Mouse (Mus musculus): ENCODE results near the gene Nav3. TPM values are rescaled to one million over a fixed set of nuclear protein-coding genes. Genes with fewer than 3 reads are reported as not detected.

Gene Nav3
- total and polyA plus RNA-seq, 3 experiments, result not detected

DNA sequence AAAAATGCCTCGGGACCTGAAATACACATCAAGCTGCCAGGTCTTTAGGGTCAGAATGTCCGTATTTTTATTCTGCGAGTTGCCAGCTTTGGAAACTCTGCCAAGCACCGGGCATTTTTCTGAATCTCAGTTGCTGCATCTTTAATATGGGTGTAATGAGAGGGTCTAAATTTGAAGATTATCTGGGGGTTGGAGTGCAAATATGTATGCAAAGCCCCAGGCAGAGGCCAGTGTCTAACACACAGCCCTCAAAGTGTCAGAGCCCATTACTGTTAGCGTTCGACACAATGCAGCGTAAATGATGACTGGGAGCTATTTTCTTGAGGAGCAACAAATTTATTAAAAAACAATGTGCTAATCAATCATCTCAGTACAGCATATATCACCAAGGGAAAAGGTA is 142.0 kb downstream of the Nav3 start (continued):
- no peak for TF ChIP-seq ZMIZ1 (IDR thresholded peaks at IDR 0.05; ENCODE audit: low read depth, low read length)
- TF ChIP-seq ZKSCAN1 (IDR thresholded peaks at IDR 0.05; ENCODE audit: low read depth, low read length), result no peak

DNA sequence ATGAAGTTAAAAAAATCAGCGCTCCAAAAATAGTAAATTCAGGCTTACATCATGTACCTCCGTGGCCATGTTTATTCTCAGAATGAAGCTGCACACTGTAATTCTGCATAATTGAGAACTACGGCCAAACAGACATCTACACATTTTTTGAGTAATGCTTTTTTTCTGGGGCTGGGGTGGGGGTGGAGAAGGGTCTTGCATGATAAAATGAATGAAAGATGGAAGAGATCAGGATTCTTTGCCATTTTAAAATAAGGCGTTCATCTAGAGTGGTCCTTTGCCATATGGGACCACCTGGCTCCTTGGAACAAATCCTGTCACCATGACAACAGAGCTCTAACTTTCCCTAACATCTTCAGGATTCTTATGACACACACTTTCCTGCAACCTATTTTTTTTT is 146.5 kb downstream of the Nav3 start:
- Histone ChIP-seq H3K4me3 (ENCODE audit: control insufficient read depth in 1 of 2, insufficient read depth in 1 of 2, low read depth in 2 of 2, low read length in 2 of 2) (no peak overlapping the region), H3K79me2 (ENCODE audit: control insufficient read depth, insufficient read depth, low read length, poor library complexity) (no peaks in the 10 kb centered on the region), H3K9ac (ENCODE audit: control insufficient read depth, low read depth, low read length, poor library complexity, severe bottlenecking) (no peak overlapping the region), H3K27ac (ENCODE audit: control insufficient read depth, low read depth, low read length) (no peak overlapping the region), H3K9me3 (replicated peaks; ENCODE audit: insufficient read depth, low read length) (no peaks in the 10 kb centered on the region), H3K27me3 (ENCODE audit: control insufficient read depth in 1 of 2, insufficient read depth in 2 of 2, low read length in 2 of 2) (no peaks in the 10 kb centered on the region), H3K36me3 (ENCODE audit: control insufficient read depth in 1 of 2, insufficient read depth in 2 of 2, low read length in 2 of 2) (no peaks in the 10 kb centered on the region), H3K4me1 (ENCODE audit: control insufficient read depth in 1 of 2, insufficient read depth in 2 of 2, low read length in 2 of 2) (no peaks in the 10 kb centered on the region)
- TF ChIP-seq KAT2A (conservative IDR thresholded peaks at IDR 0.05; ENCODE audit: low read depth, low read length) (no peak), MXI1 (IDR thresholded peaks at IDR 0.05; ENCODE audit: low read depth, low read length) (no peak), MEF2A (IDR thresholded peaks at IDR 0.05; ENCODE audit: extremely low read depth, insufficient replicate concordance, low read depth, low read length, poor library complexity, severe bottlenecking) (no peak), E2F4 (IDR thresholded peaks at IDR 0.05; ENCODE audit: borderline replicate concordance, low read depth, low read length) (no peak)
- no peak for DNase-seq (ENCODE audit: low read depth, low spot score)

- no peak overlapping the region for H3K27ac ChIP-seq (ENCODE audit: control insufficient read depth, low read depth, low read length)
- TF ChIP-seq TBP (IDR thresholded peaks at IDR 0.05; ENCODE audit: low read depth, low read length), result no peak
- no peak for TF ChIP-seq MAX (IDR thresholded peaks at IDR 0.05; ENCODE audit: low read length)
- no peak for TF ChIP-seq MXI1 (IDR thresholded peaks at IDR 0.05; ENCODE audit: low read depth, low read length)
- TF ChIP-seq JUND (IDR thresholded peaks at IDR 0.05; ENCODE audit: low read depth, low read length), result no peak
- no peak overlapping the region for H3K9ac ChIP-seq (ENCODE audit: control insufficient read depth, low read depth, low read length, poor library complexity, severe bottlenecking)
- H3K27me3 ChIP-seq (ENCODE audit: control insufficient read depth in 1 of 2, insufficient read depth in 2 of 2, low read length in 2 of 2), result no peaks in the 10 kb centered on the region
- no peaks in the 10 kb centered on the region for H3K79me2 ChIP-seq (ENCODE audit: control insufficient read depth, insufficient read depth, low read length, poor library complexity)
- DNase-seq (ENCODE audit: low read depth, low spot score), result no peak
- no peaks in the 10 kb centered on the region for H3K9me3 ChIP-seq (replicated peaks; ENCODE audit: insufficient read depth, low read length)
- H3K4me3 ChIP-seq (ENCODE audit: control insufficient read depth in 1 of 2, insufficient read depth in 1 of 2, low read depth in 2 of 2, low read length in 2 of 2), result no peak overlapping the region
- H3K4me1 ChIP-seq (ENCODE audit: control insufficient read depth in 1 of 2, insufficient read depth in 2 of 2, low read length in 2 of 2), result no peaks in the 10 kb centered on the region
- H3K36me3 ChIP-seq (ENCODE audit: control insufficient read depth in 1 of 2, insufficient read depth in 2 of 2, low read length in 2 of 2), result no peaks in the 10 kb centered on the region
Observed at GRCm38 (mm10) chr10:110305609-110306008, 150.4 kb downstream of the Nav3 start.

GRCm38 (mm10) chr10:110290016-110290623 is 165.9 kb downstream of the Nav3 start:
- no peak for TF ChIP-seq E2F4 (IDR thresholded peaks at IDR 0.05; ENCODE audit: borderline replicate concordance, low read depth, low read length)
- Histone ChIP-seq H3K27ac (ENCODE audit: control insufficient read depth, low read depth, low read length) (no peak overlapping the region), H3K79me2 (ENCODE audit: control insufficient read depth, insufficient read depth, low read length, poor library complexity) (no peaks in the 10 kb centered on the region), H3K36me3 (ENCODE audit: control insufficient read depth in 1 of 2, insufficient read depth in 2 of 2, low read length in 2 of 2) (no peaks in the 10 kb centered on the region), H3K4me1 (ENCODE audit: control insufficient read depth in 1 of 2, insufficient read depth in 2 of 2, low read length in 2 of 2) (no peaks in the 10 kb centered on the region), H3K9ac (ENCODE audit: control insufficient read depth, low read depth, low read length, poor library complexity, severe bottlenecking) (no peak overlapping the region), H3K9me3 (replicated peaks; ENCODE audit: insufficient read depth, low read length) (no peaks in the 10 kb centered on the region), H3K27me3 (ENCODE audit: control insufficient read depth in 1 of 2, insufficient read depth in 2 of 2, low read length in 2 of 2) (no peaks in the 10 kb centered on the region), H3K4me3 (ENCODE audit: control insufficient read depth in 1 of 2, insufficient read depth in 1 of 2, low read depth in 2 of 2, low read length in 2 of 2) (no peak overlapping the region)
- DNase-seq (ENCODE audit: low read depth, low spot score), result no peak

All from MEL (cell line).